Mouse (Mus musculus) ES-Bruce4 (cell line): ENCODE data around the gene Selp.

Experiments used
- CTCF ChIP-seq: IDR thresholded peaks from one replicate; pipeline ENCODE4 v1.8.1; 2011; ENCODE audit warnings: low read depth, low read length
- EP300 ChIP-seq: IDR thresholded peaks from 2 replicates; pipeline ENCODE4 v1.6.1; 2011; ENCODE audit warnings: low read depth, low read length; ENCODE audit not compliant: insufficient read depth
- POLR2A ChIP-seq: IDR thresholded peaks from one replicate; pipeline ENCODE4 v1.8.1; 2011; ENCODE audit warnings: low read length; ENCODE audit not compliant: insufficient read depth

DNA sequence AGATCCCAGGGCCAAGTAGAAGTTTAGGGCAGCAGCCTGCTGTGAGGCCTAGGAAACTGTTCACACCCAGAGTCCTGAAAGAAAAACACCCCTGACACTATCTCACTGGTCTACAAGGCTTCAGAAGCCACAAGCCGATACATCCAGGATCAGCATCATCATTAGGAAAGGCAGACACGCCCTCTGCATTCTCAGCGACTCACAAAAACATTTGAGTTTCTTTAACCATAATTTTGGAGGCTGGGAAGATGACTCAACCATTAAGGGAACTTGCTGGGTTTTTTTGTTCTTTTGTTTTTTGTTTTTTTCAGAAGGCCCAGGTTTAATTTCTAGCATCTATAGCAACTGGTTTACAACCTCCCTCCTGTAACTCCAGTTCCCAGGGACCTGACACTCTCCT is 8.8 kb downstream of the Selp start:
- TF ChIP-seq CTCF (no peak), EP300 (no peak), POLR2A (no peak)
